Mouse (Mus musculus) embryonic facial prominence, embryonic 13.5 days (tissue): ENCODE results near the gene Mlana. TPM values are rescaled to one million over a fixed set of nuclear protein-coding genes. Genes with fewer than 3 reads are reported as not detected.

ENCODE experiments used
- ATAC-seq: fragments of 200-750 bp; cut with Nextera tagmentation; 2 replicates; pipeline ENCODE4 v1.8.0; 2017; ENCODE audit warnings: low read depth; ENCODE audit not compliant: insufficient number of reproducible peaks, insufficient read depth, low FRiP score, low TSS enrichment
- H3K27ac ChIP-seq: fragments of 300-500 bp; sonication (generic); 2 replicates; pipeline ENCODE4 v1.5.1; 2015; ENCODE audit warnings: moderate library complexity, mild to moderate bottlenecking, inconsistent platforms
- H3K27me3 ChIP-seq: fragments of 300-500 bp; sonication (generic); 2 replicates; pipeline ENCODE4 v1.6.1; 2015; ENCODE audit warnings: mild to moderate bottlenecking, inconsistent platforms
- H3K36me3 ChIP-seq: fragments of 300-500 bp; sonication (generic); 2 replicates; pipeline ENCODE4 v1.6.1; 2015; ENCODE audit warnings: mild to moderate bottlenecking, inconsistent platforms
- H3K4me1 ChIP-seq: fragments of 300-500 bp; sonication (generic); 2 replicates; pipeline ENCODE4 v1.6.1; 2015; ENCODE audit warnings: inconsistent platforms
- H3K4me2 ChIP-seq: fragments of 300-500 bp; sonication (generic); 2 replicates; pipeline ENCODE4 v1.6.1; 2015; ENCODE audit warnings: moderate library complexity, mild to moderate bottlenecking, inconsistent platforms
- H3K4me3 ChIP-seq: fragments of 300-500 bp; sonication (generic); 2 replicates; pipeline ENCODE4 v1.5.1; 2015; ENCODE audit warnings: mild to moderate bottlenecking, inconsistent platforms
- H3K9ac ChIP-seq: fragments of 300-500 bp; sonication (generic); 2 replicates; pipeline ENCODE4 v1.6.1; 2015; ENCODE audit warnings: mild to moderate bottlenecking, inconsistent platforms
- H3K9me3 ChIP-seq: fragments of 300-500 bp; sonication (generic); 2 replicates; pipeline ENCODE4 v1.6.1; 2016; ENCODE audit warnings: inconsistent platforms
- WGBS: fragments of 180-500 bp; shearing (Covaris S2); methylation state at CpG from one replicate; pipeline ENCODE4 v1.1.7; 2015; ENCODE audit warnings: mixed read lengths; 5-methylcytosine and 5-hydroxymethylcytosine counted together
- polyA plus RNA-seq: library from polyadenylated mRNA; unstranded; fragments of >200 nt; fragmentation: Nextera tagmentation; extraction: Ambion mirVana; gene quantifications from 2 replicates; pipeline ENCODE4 v1.2.1, GENCODE M21; 2015

Gene Mlana
- polyA plus RNA-seq, 1 experiment from 2014 or later: 1.7 TPM

DNA sequence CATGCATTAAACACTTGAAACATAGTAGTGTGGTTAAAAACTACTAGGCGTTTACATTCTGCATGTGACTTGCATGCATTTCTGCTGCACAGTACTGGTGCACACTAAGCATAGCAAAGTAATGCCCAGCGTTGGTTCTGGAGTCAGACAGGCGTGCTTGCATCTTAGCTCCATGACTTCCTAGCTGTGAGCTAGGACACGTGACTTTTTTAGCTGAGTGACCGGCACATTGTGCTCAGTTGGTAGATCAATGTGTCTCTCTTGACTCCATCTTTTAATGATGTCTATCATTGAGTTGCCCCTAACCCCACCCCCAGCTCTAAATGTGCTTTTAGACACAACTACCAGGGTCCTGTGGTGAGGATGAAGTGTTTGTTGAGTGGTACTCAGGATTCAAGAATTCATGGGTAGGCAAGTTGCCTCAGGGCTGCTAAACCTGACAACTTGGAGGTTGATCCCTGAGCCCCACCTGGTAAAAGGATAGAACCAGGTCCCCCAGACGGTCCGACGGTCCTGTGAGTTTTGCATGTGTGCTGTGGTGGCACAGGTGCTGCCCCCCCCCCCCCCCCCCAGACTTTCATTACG is 9.8 kb downstream of the Mlana start:
- 85% methylated on average over 9 of the region's 9 CpGs for WGBS
- Histone ChIP-seq H3K27me3 (no peaks in the 10 kb centered on the region), H3K4me1 (peaks cover 3% of the 10 kb centered on the region), H3K4me2 (0 out of 2 replicates have a peak overlapping the region, but pooled peaks have one; percentile 27), H3K36me3 (no peaks in the 10 kb centered on the region), H3K9me3 (no peaks in the 10 kb centered on the region), H3K27ac (no peak overlapping the region), H3K4me3 (no peak overlapping the region), H3K9ac (no peak overlapping the region)
- no peak for ATAC-seq

DNA sequence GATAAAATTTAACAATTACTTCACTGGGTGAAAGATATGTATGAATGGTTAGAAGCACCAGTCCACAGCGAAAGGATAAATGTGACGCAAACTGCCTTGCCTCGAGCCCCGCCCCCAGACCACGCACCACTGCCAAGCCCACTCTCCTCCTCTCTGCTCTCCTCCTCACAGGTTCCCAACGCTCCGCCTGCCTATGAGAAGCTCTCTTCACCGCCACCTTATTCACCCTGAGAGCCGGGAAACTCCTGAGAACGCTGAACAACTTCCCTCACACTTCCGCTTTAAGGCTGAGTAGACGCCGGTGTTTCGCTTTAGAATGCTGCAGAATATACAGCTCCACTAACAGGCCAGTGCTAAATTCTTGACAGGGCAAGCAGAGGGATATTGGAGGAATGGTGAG is 10.4 kb downstream of the Mlana start:
- Histone ChIP-seq H3K4me3 (peak overlapping the region; percentile 13; the same call in 1 of the 2 replicates), H3K36me3 (no peaks in the 10 kb centered on the region), H3K4me1 (peaks cover 6% of the 10 kb centered on the region), H3K4me2 (peak overlapping the region; percentile 27; the same call in 1 of the 2 replicates), H3K27ac (no peak overlapping the region), H3K9ac (no peak overlapping the region), H3K9me3 (no peaks in the 10 kb centered on the region), H3K27me3 (no peaks in the 10 kb centered on the region)
- WGBS: 59% methylated on average over 14 of the region's 14 CpGs
- ATAC-seq: no peak

DNA sequence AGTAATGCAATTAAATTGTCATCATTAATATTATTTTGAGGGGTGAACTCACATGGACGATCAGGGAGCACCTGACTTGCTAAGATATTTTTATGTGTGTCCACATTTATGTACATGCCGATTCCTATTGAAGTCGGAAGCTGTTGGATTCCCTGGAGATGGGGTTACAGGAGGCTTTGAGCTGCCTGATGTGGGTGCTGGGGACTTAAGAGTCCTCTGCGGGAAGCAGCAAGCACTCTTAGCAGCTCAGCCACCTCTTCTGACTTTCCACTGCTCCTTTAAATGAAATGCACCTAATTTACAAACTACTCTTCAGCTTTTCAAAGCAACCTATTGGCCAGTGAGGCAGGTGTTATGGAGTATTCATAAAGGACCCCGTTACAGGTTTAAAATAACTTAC is 10.8 kb downstream of the Mlana start:
- peak overlapping the region; percentile 27; the same call in 1 of the 2 replicates for H3K4me2 ChIP-seq
- H3K27ac ChIP-seq: no peak overlapping the region
- no peaks in the 10 kb centered on the region for H3K27me3 ChIP-seq
- H3K9me3 ChIP-seq: no peaks in the 10 kb centered on the region
- no peak overlapping the region for H3K4me3 ChIP-seq
- WGBS: 74% methylated on average over 5 of the region's 5 CpGs
- H3K36me3 ChIP-seq: no peaks in the 10 kb centered on the region
- H3K9ac ChIP-seq: no peak overlapping the region
- H3K4me1 ChIP-seq: peaks cover 4% of the 10 kb centered on the region
- ATAC-seq: no peak

DNA sequence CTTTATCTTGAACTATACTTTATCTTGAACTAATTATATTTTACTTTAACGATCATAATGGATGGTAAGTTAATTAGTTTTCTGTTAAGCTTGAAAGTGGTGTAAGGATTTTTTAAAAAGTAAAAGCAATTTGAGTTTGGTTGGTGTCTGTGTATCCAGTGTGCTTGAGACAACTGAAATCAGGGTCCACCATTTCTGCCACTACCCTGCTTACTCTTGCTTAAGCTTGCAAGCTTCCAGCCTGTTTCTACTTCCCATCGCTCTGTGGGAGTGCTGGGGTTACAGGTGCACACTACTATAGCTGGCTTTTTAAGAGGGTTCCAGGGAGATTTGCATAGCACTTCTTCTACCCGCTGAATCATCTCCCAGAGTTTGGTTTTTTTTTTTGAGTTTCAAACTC is 11.8 kb downstream of the Mlana start:
- H3K27ac ChIP-seq: no peak overlapping the region
- no peak for ATAC-seq
- WGBS: 70% methylated on average over 3 of the region's 3 CpGs
- H3K27me3 ChIP-seq: no peaks in the 10 kb centered on the region
- H3K36me3 ChIP-seq: no peaks in the 10 kb centered on the region
- H3K4me3 ChIP-seq: no peak overlapping the region
- H3K9me3 ChIP-seq: no peaks in the 10 kb centered on the region
- peaks cover 3% of the 10 kb centered on the region; the same call in 1 of the 2 replicates for H3K4me1 ChIP-seq
- H3K4me2 ChIP-seq: no peak overlapping the region
- no peak overlapping the region for H3K9ac ChIP-seq

DNA sequence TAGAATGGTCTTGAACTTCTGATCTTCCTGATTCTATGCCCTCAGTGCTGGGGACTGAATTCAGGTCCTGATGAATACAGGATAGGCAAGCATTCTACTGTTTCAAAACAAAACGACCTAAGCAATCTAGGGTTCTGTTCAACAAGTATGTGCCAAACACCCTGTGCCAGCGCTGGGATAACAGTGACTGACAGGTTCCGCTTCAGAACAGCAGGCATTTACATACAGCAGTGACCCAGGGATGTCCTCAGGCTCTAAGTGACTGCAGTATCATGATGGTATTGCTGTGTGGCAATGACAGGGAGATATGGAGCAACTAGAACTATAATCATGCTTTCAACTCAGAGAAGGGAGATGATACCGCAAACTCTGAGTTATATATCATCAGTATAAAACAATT is 15.8 kb downstream of the Mlana start:
- Histone ChIP-seq H3K4me2 (no peak overlapping the region), H3K36me3 (peaks cover 26% of the 10 kb centered on the region), H3K4me1 (peaks cover 3% of the 10 kb centered on the region; the same call in 1 of the 2 replicates), H3K9me3 (no peaks in the 10 kb centered on the region), H3K4me3 (no peak overlapping the region), H3K27ac (no peak overlapping the region), H3K9ac (no peak overlapping the region), H3K27me3 (no peaks in the 10 kb centered on the region)
- no peak for ATAC-seq
- WGBS: 70% methylated on average over 4 of the region's 4 CpGs

DNA sequence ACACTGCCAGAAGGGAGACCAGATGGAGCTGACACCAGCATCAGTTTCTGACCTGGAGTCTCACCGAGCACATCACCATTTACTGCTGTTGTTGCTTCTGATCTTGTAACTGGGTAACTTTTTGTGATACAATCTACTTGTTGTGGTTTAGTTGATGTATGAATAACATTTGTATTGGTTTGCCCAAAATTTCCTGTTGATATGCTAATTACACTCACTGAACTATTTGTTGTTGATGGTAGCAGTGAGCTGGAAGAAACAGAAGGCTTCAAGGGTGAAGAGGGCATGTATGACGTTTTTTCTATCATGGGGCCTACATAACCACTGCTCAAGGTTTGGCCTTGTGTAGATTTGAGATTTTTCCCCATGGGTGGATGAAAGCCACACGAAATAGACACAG is 20.2 kb downstream of the Mlana start:
- Histone ChIP-seq H3K27ac (no peak overlapping the region), H3K4me3 (no peak overlapping the region), H3K4me2 (no peak overlapping the region), H3K9me3 (no peaks in the 10 kb centered on the region), H3K9ac (no peak overlapping the region), H3K27me3 (no peaks in the 10 kb centered on the region), H3K36me3 (peaks cover 44% of the 10 kb centered on the region), H3K4me1 (0 out of 2 replicates have a peak, but pooled peaks cover under 1% of the 10 kb centered on the region)
- 86% methylated on average over 3 of the region's 3 CpGs for WGBS
- ATAC-seq: no peak

DNA sequence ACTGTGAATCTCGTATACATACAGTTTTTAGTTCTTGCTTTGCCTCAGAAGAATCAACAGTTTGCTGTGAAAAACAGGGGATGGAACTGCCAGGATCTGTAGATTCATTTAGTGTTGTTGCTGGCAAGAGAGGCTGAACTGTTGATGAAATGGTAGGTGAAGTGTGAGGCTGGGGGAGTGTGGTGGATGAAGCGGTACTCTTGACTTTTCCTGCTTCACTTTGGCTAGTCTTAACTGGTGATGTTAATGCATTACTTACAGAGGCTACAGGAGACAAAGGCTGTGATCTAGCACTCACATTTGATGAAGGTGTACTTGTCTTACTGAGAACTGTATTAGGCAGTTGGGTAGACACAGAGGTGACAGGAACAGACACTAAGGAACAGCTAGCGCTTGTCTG is 20.9 kb downstream of the Mlana start:
- H3K4me3 ChIP-seq: no peak overlapping the region
- no peaks in the 10 kb centered on the region for H3K9me3 ChIP-seq
- H3K4me2 ChIP-seq: no peak overlapping the region
- H3K9ac ChIP-seq: no peak overlapping the region
- H3K27me3 ChIP-seq: no peaks in the 10 kb centered on the region
- H3K36me3 ChIP-seq: peaks cover 46% of the 10 kb centered on the region
- ATAC-seq: no peak
- no peaks in the 10 kb centered on the region for H3K4me1 ChIP-seq
- no peak overlapping the region for H3K27ac ChIP-seq
- 97% methylated on average over 3 of the region's 3 CpGs for WGBS

DNA sequence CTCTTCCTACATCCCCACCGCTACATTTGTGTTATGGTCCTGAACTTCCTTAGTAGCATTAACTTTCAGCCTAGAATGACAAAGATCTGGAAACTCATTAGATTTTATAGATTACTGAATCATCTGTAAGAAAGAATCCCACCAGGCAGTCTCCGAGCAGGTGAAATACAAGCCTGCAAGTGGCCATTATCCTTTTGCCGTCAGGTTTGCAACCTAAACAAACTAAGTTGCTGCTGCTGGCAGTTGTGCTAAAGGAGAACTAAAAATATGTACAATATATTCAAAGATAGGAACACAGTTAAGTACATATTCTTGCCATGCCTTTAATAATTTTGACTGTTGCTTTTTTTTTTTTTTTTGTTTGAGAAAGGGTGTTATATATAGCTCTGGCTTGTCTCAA is 37.8 kb downstream of the Mlana start:
- Histone ChIP-seq H3K27me3 (no peaks in the 10 kb centered on the region), H3K4me1 (no peaks in the 10 kb centered on the region), H3K27ac (no peak overlapping the region), H3K9me3 (no peaks in the 10 kb centered on the region), H3K4me2 (no peak overlapping the region), H3K36me3 (0 out of 2 replicates have a peak, but pooled peaks cover 4% of the 10 kb centered on the region), H3K9ac (no peak overlapping the region), H3K4me3 (no peak overlapping the region)
- 78% methylated on average over 3 of the region's 3 CpGs for WGBS
- no peak for ATAC-seq

DNA sequence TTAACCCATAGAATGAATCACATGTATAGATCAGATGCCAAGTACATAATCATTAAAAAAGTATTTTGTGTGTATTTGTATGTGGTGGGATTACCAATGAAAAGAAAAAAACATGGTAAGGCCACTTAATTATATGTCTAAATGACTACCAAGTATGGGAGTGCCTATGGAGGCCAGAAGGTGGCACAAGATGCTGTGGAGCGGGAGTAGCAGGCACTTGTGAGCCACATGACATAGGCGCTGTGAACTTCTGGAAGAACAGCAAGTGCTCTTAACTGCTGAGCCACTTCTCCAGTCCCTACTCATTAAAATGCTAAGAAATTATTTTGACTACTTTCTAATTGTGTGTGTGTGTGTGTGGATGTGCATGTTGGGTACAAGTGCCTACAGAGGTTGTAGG is 42.0 kb downstream of the Mlana start:
- Histone ChIP-seq H3K9me3 (no peaks in the 10 kb centered on the region), H3K27me3 (no peaks in the 10 kb centered on the region), H3K4me2 (no peak overlapping the region), H3K27ac (no peak overlapping the region), H3K9ac (no peak overlapping the region), H3K4me1 (no peaks in the 10 kb centered on the region), H3K4me3 (no peak overlapping the region), H3K36me3 (0 out of 2 replicates have a peak, but pooled peaks cover 4% of the 10 kb centered on the region)
- no peak for ATAC-seq
- 88% methylated on average over 2 of the region's 2 CpGs for WGBS

DNA sequence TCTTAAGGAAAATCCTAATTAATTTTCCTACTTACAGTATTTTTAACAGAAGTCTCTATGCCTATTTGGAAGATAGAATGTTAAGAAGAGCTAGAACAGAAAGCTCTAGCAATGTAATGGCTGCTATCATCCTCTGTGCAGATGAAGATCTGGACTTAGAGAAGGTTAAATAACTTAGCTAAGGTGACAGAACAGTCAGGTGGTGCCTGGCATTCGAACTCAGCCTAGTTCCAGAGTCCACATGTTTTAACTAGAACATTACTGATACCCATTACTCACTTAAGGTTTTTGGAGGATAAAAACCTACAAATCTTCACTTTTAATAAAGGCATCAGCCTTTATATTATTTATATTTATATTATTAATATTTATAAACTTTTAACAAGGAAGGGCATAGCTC is 43.0 kb downstream of the Mlana start:
- no peak overlapping the region for H3K4me3 ChIP-seq
- H3K9ac ChIP-seq: no peak overlapping the region
- H3K9me3 ChIP-seq: no peaks in the 10 kb centered on the region
- 95% methylated on average over 1 of the region's 1 CpGs for WGBS
- no peaks in the 10 kb centered on the region for H3K4me1 ChIP-seq
- H3K27ac ChIP-seq: no peak overlapping the region
- no peak for ATAC-seq
- no peaks in the 10 kb centered on the region for H3K27me3 ChIP-seq
- H3K36me3 ChIP-seq: 0 out of 2 replicates have a peak, but pooled peaks cover 4% of the 10 kb centered on the region
- no peak overlapping the region for H3K4me2 ChIP-seq

DNA sequence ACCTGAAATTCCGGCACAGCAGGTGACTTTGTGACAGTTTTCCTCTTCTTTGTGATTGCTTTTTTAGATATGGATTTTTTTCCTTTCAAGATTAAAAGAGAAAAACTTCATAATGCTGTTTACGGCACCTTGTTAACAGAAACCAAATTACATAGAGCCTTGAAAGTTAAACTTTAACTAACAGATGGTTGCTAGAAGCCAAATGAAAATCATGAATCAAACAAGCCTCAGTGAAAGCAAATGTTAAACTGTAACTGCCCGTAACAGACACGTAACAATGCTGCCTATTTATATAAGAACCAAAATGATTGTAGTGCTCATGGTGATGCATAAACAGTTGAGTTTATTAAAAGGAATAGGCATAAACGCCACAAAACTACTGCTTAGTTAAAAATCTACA is 45.9 kb downstream of the Mlana start:
- Histone ChIP-seq H3K4me3 (no peak overlapping the region), H3K27ac (no peak overlapping the region), H3K4me2 (no peak overlapping the region), H3K36me3 (0 out of 2 replicates have a peak, but pooled peaks cover 4% of the 10 kb centered on the region), H3K27me3 (no peaks in the 10 kb centered on the region), H3K9ac (no peak overlapping the region), H3K4me1 (no peaks in the 10 kb centered on the region), H3K9me3 (no peaks in the 10 kb centered on the region)
- WGBS: 89% methylated on average over 5 of the region's 5 CpGs
- ATAC-seq: no peak

DNA sequence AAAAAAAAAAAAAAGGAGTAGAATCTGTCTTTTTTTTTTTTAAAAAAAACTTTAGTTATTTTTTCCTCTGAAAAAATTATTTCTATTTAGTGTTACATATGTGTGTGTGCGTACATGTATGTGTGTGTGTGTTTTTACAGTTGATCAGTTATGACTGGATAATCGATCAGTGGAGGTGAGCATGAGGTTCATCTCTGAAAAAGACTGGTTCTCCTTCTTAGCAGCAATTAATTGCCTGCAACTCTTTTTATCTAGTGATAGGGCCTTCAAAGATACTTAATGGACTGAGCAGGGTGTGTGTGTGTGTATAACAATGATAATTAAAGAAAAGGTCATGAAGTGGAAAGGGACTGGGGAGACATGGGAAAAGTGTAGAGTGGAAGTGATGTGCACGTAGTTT is 53.4 kb downstream of the Mlana start:
- no peak overlapping the region for H3K4me3 ChIP-seq
- no peak overlapping the region for H3K9ac ChIP-seq
- peaks cover 13% of the 10 kb centered on the region; the same call in 1 of the 2 replicates for H3K36me3 ChIP-seq
- no peaks in the 10 kb centered on the region for H3K4me1 ChIP-seq
- 94% methylated on average over 3 of the region's 3 CpGs for WGBS
- no peak for ATAC-seq
- no peak overlapping the region for H3K27ac ChIP-seq
- H3K9me3 ChIP-seq: no peaks in the 10 kb centered on the region
- no peak overlapping the region for H3K4me2 ChIP-seq
- H3K27me3 ChIP-seq: no peaks in the 10 kb centered on the region
